Mouse (Mus musculus) embryonic facial prominence, embryonic 11.5 days (tissue): Measurements from ENCODE around the gene Prss38. TPM values are rescaled to one million over a fixed set of nuclear protein-coding genes. Genes with fewer than 3 reads are reported as not detected.

ENCODE experiments used
- ATAC-seq: fragments of 200-750 bp; cut with Nextera tagmentation; replicated peaks from 2 replicates; pipeline ENCODE4 v1.8.0; 2017; ENCODE audit warnings: low read depth; ENCODE audit not compliant: insufficient number of reproducible peaks, low FRiP score, low TSS enrichment
- DNase-seq: peaks from one replicate; pipeline ENCODE4 v3.0.0-alpha.2; 2015; ENCODE audit warnings: low spot score
- H3K27ac ChIP-seq: fragments of 300-500 bp; sonication (generic); replicated peaks from 2 replicates; pipeline ENCODE4 v1.5.1; 2014; ENCODE audit warnings: mild to moderate bottlenecking, low read depth, low read length, control low read depth
- H3K27me3 ChIP-seq: fragments of 300-500 bp; sonication (generic); 2 replicates; pipeline ENCODE4 v1.6.1; 2014; ENCODE audit warnings: mild to moderate bottlenecking, low read length, moderate library complexity, mixed read lengths; ENCODE audit not compliant: control insufficient read depth, insufficient read depth
- H3K36me3 ChIP-seq: fragments of 300-500 bp; sonication (generic); replicated peaks from 2 replicates; pipeline ENCODE4 v1.6.1; 2014; ENCODE audit warnings: low read depth, mild to moderate bottlenecking, low read length, moderate library complexity, mixed read lengths; ENCODE audit not compliant: control insufficient read depth, insufficient read depth
- H3K4me1 ChIP-seq: fragments of 300-500 bp; sonication (generic); 2 replicates; pipeline ENCODE4 v1.6.1; 2014; ENCODE audit warnings: low read length, mixed read lengths; ENCODE audit not compliant: control insufficient read depth, insufficient read depth
- H3K4me2 ChIP-seq: fragments of 300-500 bp; sonication (generic); 2 replicates; pipeline ENCODE4 v1.6.1; 2014; ENCODE audit warnings: low read depth, mild to moderate bottlenecking, control low read depth, low read length, moderate library complexity
- H3K4me3 ChIP-seq: fragments of 300-500 bp; sonication (generic); 2 replicates; pipeline ENCODE4 v1.5.1; 2014; ENCODE audit warnings: low read depth, low read length, control low read depth
- H3K9ac ChIP-seq: fragments of 300-500 bp; sonication (generic); replicated peaks from 2 replicates; pipeline ENCODE4 v1.6.1; 2014; ENCODE audit warnings: mild to moderate bottlenecking, control low read depth, low read length
- H3K9me3 ChIP-seq: fragments of 300-500 bp; sonication (generic); replicated peaks from 2 replicates; pipeline ENCODE4 v1.6.1; 2016; ENCODE audit warnings: mild to moderate bottlenecking, low read length, inconsistent platforms, mixed read lengths; ENCODE audit not compliant: control insufficient read depth
- WGBS: fragments of 180-500 bp; shearing (Covaris S2); extraction: QIAGEN DNeasy Blood & Tissue Kit; methylation state at CpG from one replicate; pipeline ENCODE4 v1.1.7; 2014; 5-methylcytosine and 5-hydroxymethylcytosine counted together
- polyA plus RNA-seq: library from polyadenylated mRNA; unstranded; fragments of >200 nt; fragmentation: Nextera tagmentation; extraction: Ambion mirVana; gene quantifications from 2 replicates; pipeline ENCODE4 v1.2.1, GENCODE M21; 2014

Gene Prss38
- polyA plus RNA-seq, 1 experiment from 2014 or later, result not detected

GRCm38 (mm10) chr11:59332938-59333337, 42.5 kb downstream of the Prss38 start:
- ATAC-seq, result no peak
- WGBS, result 45% methylated on average over 9 of the region's 9 CpGs

GRCm38 (mm10) chr11:59331167-59331869, 44.1 kb downstream of the Prss38 start:
- Histone ChIP-seq H3K9ac (no peak overlapping the region), H3K4me1 (peaks cover 3% of the 10 kb centered on the region; the same call in 1 of the 2 replicates), H3K9me3 (no peaks in the 10 kb centered on the region), H3K4me3 (no peak overlapping the region), H3K27me3 (no peaks in the 10 kb centered on the region), H3K27ac (no peak overlapping the region), H3K36me3 (no peaks in the 10 kb centered on the region), H3K4me2 (no peak overlapping the region)
- DNase-seq, result no peak
- no peak for ATAC-seq
- 76% methylated on average over 16 of the region's 16 CpGs for WGBS

More at GRCm38 (mm10) chr11:59332938-59333337, 42.5 kb downstream of the Prss38 start:
- Histone ChIP-seq H3K4me1 (peaks cover 3% of the 10 kb centered on the region; the same call in 1 of the 2 replicates), H3K9me3 (no peaks in the 10 kb centered on the region), H3K4me2 (no peak overlapping the region), H3K4me3 (no peak overlapping the region), H3K27ac (no peak overlapping the region), H3K9ac (no peak overlapping the region), H3K27me3 (no peaks in the 10 kb centered on the region), H3K36me3 (no peaks in the 10 kb centered on the region)
- DNase-seq, result no peak

DNA sequence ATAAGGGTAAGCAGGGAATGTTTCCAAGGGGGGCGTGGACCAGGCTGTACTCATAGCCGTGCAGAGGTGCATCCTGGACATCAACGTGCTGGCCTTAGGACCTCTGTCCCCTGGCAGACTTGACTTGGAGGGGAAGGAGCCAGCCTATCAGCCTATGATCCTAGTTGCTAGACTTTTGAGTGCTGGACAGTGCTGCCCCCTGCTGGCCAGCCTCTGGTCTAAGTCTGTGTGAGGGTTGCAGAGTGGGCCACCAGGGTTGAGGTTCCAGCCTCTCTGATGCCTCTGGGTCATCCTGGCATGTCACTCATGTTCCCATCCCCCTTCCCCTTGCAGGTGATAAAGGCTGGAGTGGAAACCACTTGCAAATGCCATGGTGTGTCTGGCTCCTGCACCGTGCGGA, 44.9 kb downstream of the Prss38 start:
- ATAC-seq (peak; percentile 34; the same call in 1 of the 2 replicates), DNase-seq (peak; percentile 85)
- H3K4me1 ChIP-seq, result peaks cover 3% of the 10 kb centered on the region; the same call in 1 of the 2 replicates
- H3K9ac ChIP-seq, result no peak overlapping the region
- WGBS, result 34% methylated on average over 5 of the region's 5 CpGs
- no peak overlapping the region for H3K4me3 ChIP-seq
- H3K27me3 ChIP-seq, result no peaks in the 10 kb centered on the region
- no peak overlapping the region for H3K27ac ChIP-seq
- H3K4me2 ChIP-seq, result no peak overlapping the region
- H3K9me3 ChIP-seq, result no peaks in the 10 kb centered on the region
- H3K36me3 ChIP-seq, result no peaks in the 10 kb centered on the region

GRCm38 (mm10) chr11:59329616-59330015, 45.8 kb downstream of the Prss38 start:
- Histone ChIP-seq H3K4me1 (peaks cover 3% of the 10 kb centered on the region; the same call in 1 of the 2 replicates), H3K9me3 (no peaks in the 10 kb centered on the region), H3K9ac (no peak overlapping the region), H3K4me3 (no peak overlapping the region), H3K36me3 (no peaks in the 10 kb centered on the region), H3K4me2 (no peak overlapping the region), H3K27me3 (no peaks in the 10 kb centered on the region), H3K27ac (no peak overlapping the region)
- no peak for ATAC-seq
- no peak for DNase-seq
- WGBS, result 8% methylated on average over 6 of the region's 6 CpGs

GRCm38 (mm10) chr11:59327625-59328024, 47.8 kb downstream of the Prss38 start:
- H3K36me3 ChIP-seq, result no peaks in the 10 kb centered on the region
- no peak for ATAC-seq
- H3K9me3 ChIP-seq, result no peaks in the 10 kb centered on the region
- H3K4me1 ChIP-seq, result peaks cover 3% of the 10 kb centered on the region; the same call in 1 of the 2 replicates
- no peaks in the 10 kb centered on the region for H3K27me3 ChIP-seq
- no peak overlapping the region for H3K27ac ChIP-seq
- H3K9ac ChIP-seq, result no peak overlapping the region
- 80% methylated on average over 18 of the region's 18 CpGs for WGBS
- DNase-seq, result no peak
- H3K4me2 ChIP-seq, result no peak overlapping the region
- no peak overlapping the region for H3K4me3 ChIP-seq

DNA sequence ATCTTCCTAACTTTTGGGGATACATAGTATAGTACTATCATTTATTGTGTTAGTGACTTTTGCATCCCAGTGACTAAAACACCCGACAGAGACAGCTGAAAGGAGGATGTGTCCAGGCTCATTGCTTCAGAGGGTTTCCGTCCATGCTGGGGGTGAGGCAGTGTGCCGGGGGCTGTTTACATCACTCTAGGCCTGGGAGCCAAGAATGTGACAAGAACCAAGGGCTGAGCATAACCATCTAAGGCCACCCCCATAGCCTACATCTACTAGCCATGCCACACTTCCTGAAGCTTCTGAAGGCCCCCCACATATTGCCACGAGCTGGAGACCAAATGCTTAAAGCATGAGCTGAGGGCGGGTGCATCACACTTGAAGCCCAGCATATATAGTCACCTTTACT, 50.7 kb downstream of the Prss38 start:
- H3K4me3 ChIP-seq, result no peak overlapping the region
- H3K27ac ChIP-seq, result no peak overlapping the region
- ATAC-seq (no peak), DNase-seq (no peak)
- H3K36me3 ChIP-seq, result no peaks in the 10 kb centered on the region
- no peaks in the 10 kb centered on the region for H3K27me3 ChIP-seq
- peaks cover 3% of the 10 kb centered on the region; the same call in 1 of the 2 replicates for H3K4me1 ChIP-seq
- no peak overlapping the region for H3K4me2 ChIP-seq
- no peak overlapping the region for H3K9ac ChIP-seq
- H3K9me3 ChIP-seq, result no peaks in the 10 kb centered on the region
- 77% methylated on average over 5 of the region's 5 CpGs for WGBS

DNA sequence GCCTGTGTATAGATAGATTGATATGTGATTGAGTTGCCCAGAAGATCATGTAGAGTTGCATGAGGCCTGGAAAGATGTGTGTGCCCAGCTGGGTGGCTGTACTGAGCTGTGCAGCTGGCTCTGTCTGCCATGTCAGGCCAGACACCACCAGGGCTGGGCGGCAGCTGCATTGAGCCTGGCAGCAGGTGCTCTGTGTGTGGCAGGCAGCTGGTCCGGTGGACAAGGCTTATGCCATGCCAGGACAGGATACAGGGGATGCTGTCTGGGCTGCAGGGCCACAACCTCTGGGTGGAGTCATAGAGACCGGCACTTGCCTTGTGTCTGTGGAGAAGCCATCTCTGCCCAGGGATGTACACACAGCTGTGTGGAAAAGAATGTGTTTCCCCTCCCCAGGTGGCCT, 52.5 kb downstream of the Prss38 start:
- Histone ChIP-seq H3K27ac (no peak overlapping the region), H3K9me3 (no peaks in the 10 kb centered on the region), H3K4me1 (no peaks in the 10 kb centered on the region), H3K4me2 (no peak overlapping the region), H3K4me3 (no peak overlapping the region), H3K36me3 (no peaks in the 10 kb centered on the region), H3K9ac (no peak overlapping the region), H3K27me3 (no peaks in the 10 kb centered on the region)
- no peak for DNase-seq
- WGBS, result 82% methylated on average over 3 of the region's 3 CpGs
- ATAC-seq, result no peak
